Mouse (Mus musculus) kidney, adult 11 months (tissue): Measurements from ENCODE around the gene Sdk1.

Experiments
- DNase-seq: peaks from one replicate; pipeline ENCODE4 v3.0.0; 2022

Gene Sdk1

GRCm38 (mm10) chr5:142156868-142157852, 915.9 kb downstream of the Sdk1 start:
- DNase-seq, result no peak

GRCm38 (mm10) chr5:142163483-142163882, 922.2 kb downstream of the Sdk1 start:
- no peak for DNase-seq

- DNase-seq, result no peak
Measured at GRCm38 (mm10) chr5:142173636-142174035, 932.3 kb downstream of the Sdk1 start.

- no peak for DNase-seq
Measured at GRCm38 (mm10) chr5:142178164-142178563, 936.9 kb downstream of the Sdk1 start.

- no peak for DNase-seq
Measured at GRCm38 (mm10) chr5:142179304-142179703, 938.0 kb downstream of the Sdk1 start.

- peak; percentile 37 for DNase-seq
Measured at GRCm38 (mm10) chr5:142181862-142182261, 940.6 kb downstream of the Sdk1 start.

GRCm38 (mm10) chr5:142188765-142189164, 947.5 kb downstream of the Sdk1 start:
- DNase-seq, result no peak

- DNase-seq, result no peak
Measured at GRCm38 (mm10) chr5:142209911-142210310, 968.6 kb downstream of the Sdk1 start.

GRCm38 (mm10) chr5:142212252-142212651, 971.0 kb downstream of the Sdk1 start:
- no peak for DNase-seq

GRCm38 (mm10) chr5:142215981-142216380, 974.7 kb downstream of the Sdk1 start:
- no peak for DNase-seq

- DNase-seq, result no peak
Measured at GRCm38 (mm10) chr5:142220851-142221503, 979.7 kb downstream of the Sdk1 start.

- peak; percentile 11 for DNase-seq
Measured at GRCm38 (mm10) chr5:142228957-142229810, 987.9 kb downstream of the Sdk1 start.

- DNase-seq, result no peak
Measured at GRCm38 (mm10) chr5:142229811-142230205, 988.5 kb downstream of the Sdk1 start.

GRCm38 (mm10) chr5:142240288-142240687, 999.0 kb downstream of the Sdk1 start:
- DNase-seq, result no peak

GRCm38 (mm10) chr5:142242597-142242996, 1001.3 kb downstream of the Sdk1 start:
- no peak for DNase-seq

- no peak for DNase-seq
Measured at GRCm38 (mm10) chr5:142243069-142243468, 1001.8 kb downstream of the Sdk1 start.

GRCm38 (mm10) chr5:142256231-142256630, 1014.9 kb downstream of the Sdk1 start:
- no peak for DNase-seq

- DNase-seq, result no peak
Measured at GRCm38 (mm10) chr5:142258716-142259115, 1017.4 kb downstream of the Sdk1 start.

GRCm38 (mm10) chr5:142262060-142262459, 1020.8 kb downstream of the Sdk1 start:
- DNase-seq, result no peak
